Mouse (Mus musculus) stomach, postnatal 0 days (tissue): ENCODE measurements around the gene 1810010D01Rik.

Experiments used
- CTCF ChIP-seq: IDR thresholded peaks from 2 replicates; pipeline ENCODE4 v1.5.1; 2016; ENCODE audit warnings: antibody characterized with exemption, low read depth, mild to moderate bottlenecking, moderate library complexity
- EP300 ChIP-seq: optimal IDR thresholded peaks from 2 replicates; pipeline ENCODE3; 2016; ENCODE audit warnings: antibody characterized with exemption

GRCm38 (mm10) chr7:145205363-145205902 is 2.5 kb downstream of the 1810010D01Rik start:
- no peak for TF ChIP-seq EP300
- no peak for TF ChIP-seq CTCF
